Mouse (Mus musculus) neural tube, embryonic 11.5 days (tissue): ENCODE results near the gene Sigirr. TPM values are rescaled to one million over a fixed set of nuclear protein-coding genes. Genes with fewer than 3 reads are reported as not detected.
A peak's percentile ranks its signal among the peaks of the same experiment; 100 is the strongest.

ENCODE experiments used
- ATAC-seq: fragments of 200-750 bp; cut with Nextera tagmentation; 2 replicates; pipeline ENCODE4 v1.8.0; 2017; ENCODE audit warnings: moderate number of reproducible peaks, mild to moderate bottlenecking, moderate TSS enrichment, moderate library complexity; ENCODE audit not compliant: insufficient read depth, low FRiP score, low TSS enrichment
- DNase-seq: peaks from one replicate; pipeline ENCODE4 v3.0.0-alpha.2; 2015; ENCODE audit warnings: low spot score
- H3K27ac ChIP-seq: fragments of 300-500 bp; sonication (generic); 2 replicates; pipeline ENCODE4 v1.5.1; 2014; ENCODE audit warnings: low read depth, mild to moderate bottlenecking, low read length
- H3K27me3 ChIP-seq: fragments of 300-500 bp; sonication (generic); 2 replicates; pipeline ENCODE4 v1.6.1; 2014; ENCODE audit warnings: mild to moderate bottlenecking, low read length, mixed read lengths; ENCODE audit not compliant: control insufficient read depth, insufficient read depth
- H3K36me3 ChIP-seq: fragments of 300-500 bp; sonication (generic); 2 replicates; pipeline ENCODE4 v1.6.1; 2014; ENCODE audit warnings: mild to moderate bottlenecking, low read length, moderate library complexity, mixed read lengths; ENCODE audit not compliant: control insufficient read depth, insufficient read depth
- H3K4me1 ChIP-seq: fragments of 300-500 bp; sonication (generic); 2 replicates; pipeline ENCODE4 v1.6.1; 2014; ENCODE audit warnings: low read length, mixed read lengths; ENCODE audit not compliant: control insufficient read depth, insufficient read depth
- H3K4me2 ChIP-seq: fragments of 300-500 bp; sonication (generic); 2 replicates; pipeline ENCODE4 v1.6.1; 2014; ENCODE audit warnings: low read depth, mild to moderate bottlenecking, moderate library complexity
- H3K4me3 ChIP-seq: fragments of 300-500 bp; sonication (generic); 2 replicates; pipeline ENCODE4 v1.5.1; 2014; ENCODE audit warnings: low read depth, low read length
- H3K9ac ChIP-seq: fragments of 300-500 bp; sonication (generic); 2 replicates; pipeline ENCODE4 v1.6.1; 2014; ENCODE audit warnings: mild to moderate bottlenecking, low read length
- H3K9me3 ChIP-seq: fragments of 300-500 bp; sonication (generic); 2 replicates; pipeline ENCODE4 v1.6.1; 2016; ENCODE audit warnings: low read length; ENCODE audit not compliant: control insufficient read depth
- WGBS: fragments of 180-500 bp; shearing (Covaris S2); extraction: QIAGEN DNeasy Blood & Tissue Kit; methylation state at CpG from one replicate; pipeline ENCODE4 v1.1.7; 2014; 5-methylcytosine and 5-hydroxymethylcytosine counted together
- polyA plus RNA-seq: library from polyadenylated mRNA; unstranded; fragments of >200 nt; fragmentation: Nextera tagmentation; extraction: Ambion mirVana; gene quantifications from 2 replicates; pipeline ENCODE4 v1.2.1, GENCODE M21; 2014

Sigirr gene
- polyA plus RNA-seq, 1 experiment from 2014 or later: 2.4 TPM

GRCm38 (mm10) chr7:141092051-141092735 is 8.2 kb downstream of the Sigirr start:
- Histone ChIP-seq H3K27me3 (peaks cover 15% of the 10 kb centered on the region), H3K4me3 (peak overlapping the region; percentile 19; the same call in 1 of the 2 replicates)
- 4% methylated on average over 37 of the region's 37 CpGs for WGBS

GRCm38 (mm10) chr7:141090228-141090627 is 10.1 kb downstream of the Sigirr start:
- WGBS: 66% methylated on average over 8 of the region's 8 CpGs
- no peak for ATAC-seq
- Histone ChIP-seq H3K4me2 (no peak overlapping the region), H3K9me3 (no peaks in the 10 kb centered on the region), H3K36me3 (no peaks in the 10 kb centered on the region), H3K27ac (no peak overlapping the region), H3K4me1 (0 out of 2 replicates have a peak, but pooled peaks cover 6% of the 10 kb centered on the region), H3K4me3 (no peak overlapping the region), H3K27me3 (peaks cover 15% of the 10 kb centered on the region), H3K9ac (no peak overlapping the region)
- DNase-seq: no peak

More at GRCm38 (mm10) chr7:141092051-141092735, 8.2 kb downstream of the Sigirr start:
- peak; percentile 90 for ATAC-seq
- Histone ChIP-seq H3K4me2 (peak overlapping the region; percentile 36), H3K27ac (no peak overlapping the region), H3K9ac (peak overlapping the region; percentile 43), H3K4me1 (0 out of 2 replicates have a peak, but pooled peaks cover 6% of the 10 kb centered on the region), H3K9me3 (no peaks in the 10 kb centered on the region), H3K36me3 (no peaks in the 10 kb centered on the region)
- DNase-seq: peak; percentile 85

GRCm38 (mm10) chr7:141088473-141088872 is 11.9 kb downstream of the Sigirr start:
- DNase-seq (no peak), ATAC-seq (no peak)
- Histone ChIP-seq H3K27me3 (peaks cover 15% of the 10 kb centered on the region), H3K4me1 (0 out of 2 replicates have a peak, but pooled peaks cover 2% of the 10 kb centered on the region), H3K4me2 (peak overlapping the region; percentile 33), H3K9me3 (no peaks in the 10 kb centered on the region), H3K27ac (no peak overlapping the region), H3K9ac (no peak overlapping the region), H3K36me3 (no peaks in the 10 kb centered on the region), H3K4me3 (no peak overlapping the region)
- 12% methylated on average over 18 of the region's 18 CpGs for WGBS

- WGBS: 38% methylated on average over 8 of the region's 8 CpGs
- Histone ChIP-seq H3K9me3 (no peaks in the 10 kb centered on the region), H3K36me3 (no peaks in the 10 kb centered on the region), H3K4me1 (0 out of 2 replicates have a peak, but pooled peaks cover 2% of the 10 kb centered on the region), H3K27me3 (peaks cover 15% of the 10 kb centered on the region), H3K4me2 (no peak overlapping the region), H3K4me3 (no peak overlapping the region), H3K9ac (no peak overlapping the region), H3K27ac (no peak overlapping the region)
- ATAC-seq (no peak), DNase-seq (no peak)
These were observed 12.5 kb downstream of the Sigirr start for GRCm38 (mm10) chr7:141087894-141088293.

- no peak overlapping the region for H3K4me2 ChIP-seq
These were observed 20.6 kb downstream of the Sigirr start for GRCm38 (mm10) chr7:141079481-141080449.

GRCm38 (mm10) chr7:141078876-141079275 is 21.5 kb downstream of the Sigirr start:
- no peak overlapping the region for H3K9ac ChIP-seq
- DNase-seq (no peak), ATAC-seq (no peak)
- H3K4me3 ChIP-seq: no peak overlapping the region
- no peaks in the 10 kb centered on the region for H3K36me3 ChIP-seq
- no peaks in the 10 kb centered on the region; the same call in 1 of the 2 replicates for H3K27me3 ChIP-seq
- no peaks in the 10 kb centered on the region for H3K9me3 ChIP-seq
- no peak overlapping the region for H3K4me2 ChIP-seq
- 76% methylated on average over 4 of the region's 4 CpGs for WGBS
- no peak overlapping the region for H3K27ac ChIP-seq
- H3K4me1 ChIP-seq: no peaks in the 10 kb centered on the region

More at GRCm38 (mm10) chr7:141079481-141080449, 20.6 kb downstream of the Sigirr start:
- Histone ChIP-seq H3K4me1 (no peaks in the 10 kb centered on the region), H3K9me3 (no peaks in the 10 kb centered on the region), H3K27ac (no peak overlapping the region), H3K27me3 (no peaks in the 10 kb centered on the region; the same call in 1 of the 2 replicates), H3K9ac (no peak overlapping the region), H3K36me3 (no peaks in the 10 kb centered on the region), H3K4me3 (no peak overlapping the region)
- no peak for ATAC-seq
- 26% methylated on average over 34 of the region's 34 CpGs for WGBS
- DNase-seq: no peak

- Histone ChIP-seq H3K4me1 (no peaks in the 10 kb centered on the region), H3K36me3 (no peaks in the 10 kb centered on the region), H3K27ac (no peak within 1 kb of the TSS), H3K4me2 (no peak within 1 kb of the TSS), H3K4me3 (no peak within 1 kb of the TSS), H3K9me3 (no peaks in the 10 kb centered on the region), H3K9ac (no peak within 1 kb of the TSS), H3K27me3 (no peaks in the 10 kb centered on the region; the same call in 1 of the 2 replicates)
- DNase-seq (no peak), ATAC-seq (no peak)
- 89% methylated on average over 15 of the region's 15 CpGs for WGBS
These were observed 22.5 kb downstream of the Sigirr start, which contains the start of gene Pkp3 for GRCm38 (mm10) chr7:141077841-141078240. Gene Pkp3, plus strand, starts transcription at chr7:141078218.

- H3K4me1 ChIP-seq: no peaks in the 10 kb centered on the region
- ATAC-seq (no peak), DNase-seq (no peak)
- WGBS: 87% methylated on average over 4 of the region's 4 CpGs
- H3K9ac ChIP-seq: no peak overlapping the region
- no peak overlapping the region for H3K4me3 ChIP-seq
- no peaks in the 10 kb centered on the region for H3K9me3 ChIP-seq
- H3K4me2 ChIP-seq: no peak overlapping the region
- peaks cover 17% of the 10 kb centered on the region for H3K27me3 ChIP-seq
- H3K36me3 ChIP-seq: no peaks in the 10 kb centered on the region
- H3K27ac ChIP-seq: no peak overlapping the region
These were observed 26.6 kb downstream of the Sigirr start for GRCm38 (mm10) chr7:141073782-141074181.
